Mouse (Mus musculus) left cerebral cortex, adult 8-10 months (tissue): Measurements from ENCODE around the gene Mpzl2. TPM values are rescaled to one million over a fixed set of nuclear protein-coding genes. Genes with fewer than 3 reads are reported as not detected.

Experiments
- DNase-seq, 2 experiments: peaks; one replicate each; pipeline ENCODE4 v3.0.0; 2022; ENCODE audit warnings: low spot score in 2 of 2
- total RNA-seq, 4 experiments: library from RNA; stranded (reverse); gene quantifications; 2 replicates each; pipeline ENCODE4 v1.2.4; 2022

Gene Mpzl2
- total RNA-seq, result 1 to 10 TPM; 1.4 to 1.8 (median 1.6) TPM

- no peak for DNase-seq
Observed at GRCm38 (mm10) chr9:45039499-45039898, at the start of gene Mpzl2. Gene Mpzl2 (plus strand): TSS chr9:45039799.

GRCm38 (mm10) chr9:44991821-44992220 lies 47.8 kb upstream of the Mpzl2 start:
- no peak for DNase-seq

- no peak for DNase-seq
Observed at GRCm38 (mm10) chr9:44992271-44992670, 47.3 kb upstream of the Mpzl2 start.

- no peak for DNase-seq
Observed at GRCm38 (mm10) chr9:44993268-44993667, 46.3 kb upstream of the Mpzl2 start.

- DNase-seq, result no peak
Observed at GRCm38 (mm10) chr9:44994962-44995361, 44.6 kb upstream of the Mpzl2 start.

GRCm38 (mm10) chr9:44996590-44996989 lies 43.0 kb upstream of the Mpzl2 start:
- DNase-seq, result no peak

GRCm38 (mm10) chr9:44998138-44998537 lies 41.5 kb upstream of the Mpzl2 start:
- no peak for DNase-seq

GRCm38 (mm10) chr9:44999171-44999570 lies 40.4 kb upstream of the Mpzl2 start:
- no peak for DNase-seq

GRCm38 (mm10) chr9:44999776-45000175 lies 39.8 kb upstream of the Mpzl2 start:
- DNase-seq, result no peak

- DNase-seq, result no peak
Observed at GRCm38 (mm10) chr9:45000249-45000648, 39.4 kb upstream of the Mpzl2 start.

GRCm38 (mm10) chr9:45007404-45007803 lies 32.2 kb upstream of the Mpzl2 start:
- no peak for DNase-seq

- DNase-seq, result no peak
Observed at GRCm38 (mm10) chr9:45008342-45008741, 31.3 kb upstream of the Mpzl2 start.

GRCm38 (mm10) chr9:45009180-45010078 lies 30.2 kb upstream of the Mpzl2 start, which contains the start of gene Cd3e:
Gene Cd3e (minus strand): TSS chr9:45009627.
- no peak for DNase-seq

- no peak for DNase-seq
Observed at GRCm38 (mm10) chr9:45010461-45010860, 29.1 kb upstream of the Mpzl2 start.

GRCm38 (mm10) chr9:45011291-45011690 lies 28.3 kb upstream of the Mpzl2 start:
- DNase-seq, result no peak

- no peak for DNase-seq
Observed at GRCm38 (mm10) chr9:45014879-45015278, 24.7 kb upstream of the Mpzl2 start.

GRCm38 (mm10) chr9:45015841-45016240 lies 23.8 kb upstream of the Mpzl2 start:
- no peak for DNase-seq

GRCm38 (mm10) chr9:45018031-45018430 lies 21.6 kb upstream of the Mpzl2 start:
- DNase-seq, result peak in 1 of 2 experiments; percentile 42

GRCm38 (mm10) chr9:45022800-45023199 lies 16.8 kb upstream of the Mpzl2 start:
- no peak for DNase-seq

GRCm38 (mm10) chr9:45023638-45024037 lies 16.0 kb upstream of the Mpzl2 start:
- no peak for DNase-seq

- DNase-seq, result no peak
Observed at GRCm38 (mm10) chr9:45024187-45024586, 15.4 kb upstream of the Mpzl2 start.

GRCm38 (mm10) chr9:45027376-45027775 lies 12.2 kb upstream of the Mpzl2 start:
- DNase-seq, result no peak

- DNase-seq, result no peak
Observed at GRCm38 (mm10) chr9:45030341-45030740, 9.3 kb upstream of the Mpzl2 start.
